Mouse (Mus musculus): ENCODE results near the gene Relch. TPM values are rescaled to one million over a fixed set of nuclear protein-coding genes. Genes with fewer than 3 reads are reported as not detected.
"Not testable (repeated sequence)": the region's sequence is repeated elsewhere in the genome, so short reads cannot be mapped to it uniquely, and the experiment has no call there.

Relch gene
- total RNA-seq (2015) (55.3 and 63.4 TPM in 2 replicates), total RNA-seq (2017) (38.2 and 44.2 TPM in 2 replicates)

DNA sequence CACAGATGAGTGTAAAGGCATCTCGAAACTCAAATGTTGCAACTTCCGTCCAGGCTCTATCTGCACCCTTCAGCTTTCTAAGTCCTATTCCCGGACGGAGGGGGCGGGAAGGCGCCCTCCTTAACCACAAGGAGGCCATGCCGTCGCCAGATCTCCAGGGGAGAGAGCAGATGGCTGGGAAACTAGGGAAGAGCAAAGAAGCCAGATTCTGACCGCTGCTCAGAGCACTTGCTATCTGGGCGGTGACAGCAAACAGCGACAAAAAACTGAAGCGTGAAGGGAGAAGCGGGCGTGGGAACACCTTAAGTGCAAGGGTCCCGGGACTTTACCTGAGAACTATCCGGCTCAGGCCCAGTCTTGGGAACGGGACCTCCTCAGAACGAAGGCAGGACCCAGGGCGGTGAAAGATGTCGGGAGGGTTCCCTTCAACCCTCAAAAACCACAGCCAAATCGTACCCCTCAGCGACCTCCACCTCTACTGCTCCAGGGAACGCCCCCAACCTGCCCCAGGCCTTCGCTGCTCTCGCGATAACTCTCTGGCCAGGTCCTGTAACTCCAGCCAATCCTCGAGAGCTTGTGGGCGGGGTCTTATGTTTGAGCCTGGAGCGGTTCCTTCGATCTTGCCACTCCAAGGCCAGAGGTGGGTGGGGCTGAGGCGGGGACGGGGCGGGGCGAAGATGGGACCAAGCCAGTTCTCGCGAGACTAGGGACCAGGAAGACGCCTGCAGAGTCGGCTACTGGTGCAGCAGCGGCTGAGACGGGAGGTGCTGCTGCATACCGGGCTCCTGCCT, at the start of gene Relch, which contains the start of gene Pign:
Relch (plus strand) TSS at position 691 of the 791 bp plus-strand sequence.
Pign (minus strand) TSS at position 507 of the 791 bp plus-strand sequence.
- peak; percentile 87 for ATAC-seq (replicated peaks; ENCODE audit: poor library complexity)

DNA sequence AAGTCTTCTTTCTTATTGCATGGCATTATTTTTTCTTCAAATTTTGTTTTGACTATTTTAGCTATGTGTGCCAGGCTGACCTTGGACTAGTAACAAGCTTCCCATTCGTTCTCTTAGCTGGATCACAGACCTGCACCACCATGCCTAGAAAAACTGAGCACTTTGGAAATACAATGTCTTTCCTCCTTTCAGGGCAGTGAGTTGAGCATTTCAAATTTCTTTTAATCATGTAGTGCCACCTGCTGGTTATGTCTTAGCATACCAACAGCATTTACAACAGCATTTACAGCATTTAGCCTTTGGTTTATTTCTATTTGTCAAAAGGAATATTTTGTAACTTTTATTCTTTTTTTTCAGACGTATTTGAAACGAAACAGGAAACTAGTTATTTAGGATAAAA, 33.2 kb upstream of the Relch start:
- ATAC-seq (replicated peaks; ENCODE audit: poor library complexity): peak; percentile 90

GRCm38 (mm10) chr1:105644093-105644492, 19.6 kb upstream of the Relch start:
- ATAC-seq (replicated peaks; ENCODE audit: poor library complexity): no peak

DNA sequence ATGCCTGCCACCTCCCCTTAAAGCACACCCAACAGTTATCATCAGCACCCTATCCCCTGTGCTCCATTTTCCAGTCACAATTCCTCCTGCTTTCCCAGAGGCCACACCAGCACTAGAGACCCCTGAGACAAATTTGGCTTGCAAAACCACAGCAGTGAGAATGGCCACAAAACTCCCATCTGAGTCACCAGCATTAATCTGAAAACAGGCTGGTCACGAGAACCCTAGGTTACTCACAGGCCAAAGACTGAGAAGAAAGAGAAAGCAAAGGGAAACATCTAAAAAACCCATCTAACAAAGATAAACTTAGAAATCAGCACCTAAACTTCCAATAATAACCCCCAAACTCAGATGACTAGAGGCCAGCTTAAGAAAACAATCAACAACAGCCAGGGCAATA, 13.0 kb upstream of the Relch start:
- no peak for ATAC-seq (replicated peaks; ENCODE audit: poor library complexity)

- ATAC-seq (replicated peaks; ENCODE audit: poor library complexity): no peak
Observed at GRCm38 (mm10) chr1:105653981-105654380, 9.7 kb upstream of the Relch start.

GRCm38 (mm10) chr1:105660015-105660414, 3.6 kb upstream of the Relch start:
- peak; percentile 33; the same call in 1 of the 2 replicates for ATAC-seq (replicated peaks; ENCODE audit: poor library complexity)

DNA sequence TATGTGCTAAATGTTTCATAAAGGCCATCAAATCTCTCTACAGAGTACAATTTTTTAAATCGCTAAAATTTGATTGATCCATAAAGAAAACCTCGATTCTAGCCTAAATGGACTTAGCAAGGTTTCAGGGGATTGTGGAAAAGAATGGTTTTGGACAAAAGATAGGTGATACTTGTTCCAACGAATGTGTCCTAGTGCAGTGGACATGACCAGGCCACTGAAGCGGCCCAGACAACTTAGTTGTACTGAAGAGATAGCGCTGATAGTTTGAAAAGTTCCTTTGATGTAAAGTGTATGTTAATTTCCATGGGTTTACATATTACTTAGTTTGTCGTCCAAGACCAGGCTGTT, 866 bp upstream of the Relch start:
- ATAC-seq (replicated peaks; ENCODE audit: poor library complexity): no peak

- 0 out of 2 replicates have a peak, but pooled peaks have one; percentile 2 for ATAC-seq (replicated peaks; ENCODE audit: poor library complexity)
Observed at GRCm38 (mm10) chr1:105663962-105664812, 526 bp downstream of the Relch start.

GRCm38 (mm10) chr1:105669700-105670099, 6.0 kb downstream of the Relch start:
- ATAC-seq (replicated peaks; ENCODE audit: poor library complexity): no peak

DNA sequence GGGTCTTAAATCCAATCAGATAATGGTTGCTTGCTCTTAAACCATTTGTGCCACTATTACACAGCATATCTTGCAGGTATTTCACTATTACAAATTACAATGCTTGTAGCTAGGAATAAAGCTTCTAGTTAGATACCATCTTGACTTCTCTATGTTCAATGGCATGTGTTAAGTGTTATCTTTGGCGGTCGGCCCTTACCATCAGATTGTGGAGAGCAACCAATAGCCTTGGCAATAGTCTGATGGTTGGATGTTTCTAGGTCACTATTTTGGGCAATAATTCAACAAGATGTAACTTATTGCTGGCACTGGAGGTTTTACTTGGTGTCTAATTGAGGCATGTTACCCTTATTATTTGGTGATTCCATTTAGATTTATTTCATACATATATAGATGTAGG, 11.1 kb downstream of the Relch start:
- ATAC-seq (replicated peaks; ENCODE audit: poor library complexity): no peak

GRCm38 (mm10) chr1:105680587-105680986, 16.9 kb downstream of the Relch start:
- peak; percentile 99 for ATAC-seq (replicated peaks; ENCODE audit: poor library complexity)

- ATAC-seq (replicated peaks; ENCODE audit: poor library complexity): no peak
Observed at GRCm38 (mm10) chr1:105685501-105685900, 21.8 kb downstream of the Relch start.

DNA sequence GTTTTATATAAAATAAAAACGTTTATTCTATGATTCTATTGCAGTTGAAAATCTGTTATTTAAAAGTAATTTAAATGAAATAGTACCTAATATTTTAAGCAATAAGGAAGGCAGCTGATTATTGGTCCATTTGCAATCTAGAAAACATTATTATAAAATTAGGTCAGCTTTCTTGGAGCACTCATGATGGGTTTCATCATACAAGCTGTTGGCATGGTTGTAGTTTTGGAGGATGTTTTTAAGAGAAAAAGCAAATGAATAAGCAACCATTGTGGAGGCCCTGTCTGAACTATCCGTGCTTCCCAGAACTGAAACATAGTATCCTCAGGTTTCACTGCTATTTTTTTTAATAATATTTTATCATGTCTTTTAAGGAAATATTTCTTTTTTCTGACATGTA, 31.9 kb downstream of the Relch start:
- ATAC-seq (replicated peaks; ENCODE audit: poor library complexity): no peak

GRCm38 (mm10) chr1:105700984-105701530, 37.4 kb downstream of the Relch start:
- ATAC-seq (replicated peaks; ENCODE audit: poor library complexity): no peak

- no peak for ATAC-seq (replicated peaks; ENCODE audit: poor library complexity)
Observed at GRCm38 (mm10) chr1:105709415-105709814, 45.8 kb downstream of the Relch start.

DNA sequence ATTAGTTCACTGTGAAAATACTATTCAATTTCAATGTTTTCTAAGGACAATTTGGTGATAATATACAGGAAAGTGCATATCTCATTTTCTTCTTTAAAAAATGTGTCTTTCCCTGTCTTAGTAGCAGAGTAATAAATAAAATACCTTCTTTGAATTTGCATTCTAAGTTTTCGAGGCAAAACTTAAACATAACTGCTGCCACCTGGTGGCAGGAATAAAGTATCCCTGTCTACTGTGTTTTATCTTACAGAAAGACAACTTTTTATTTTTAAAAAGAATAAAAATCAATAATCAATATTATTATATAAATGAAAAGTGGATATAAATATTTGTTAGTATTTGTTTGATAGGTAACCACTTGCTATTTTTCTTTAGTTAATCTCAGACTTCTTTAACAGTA, 47.6 kb downstream of the Relch start:
- ATAC-seq (replicated peaks; ENCODE audit: poor library complexity): 0 out of 2 replicates have a peak, but pooled peaks have one; percentile 50

- no peak for ATAC-seq (replicated peaks; ENCODE audit: poor library complexity)
Observed at GRCm38 (mm10) chr1:105712822-105713221, 49.2 kb downstream of the Relch start.

DNA sequence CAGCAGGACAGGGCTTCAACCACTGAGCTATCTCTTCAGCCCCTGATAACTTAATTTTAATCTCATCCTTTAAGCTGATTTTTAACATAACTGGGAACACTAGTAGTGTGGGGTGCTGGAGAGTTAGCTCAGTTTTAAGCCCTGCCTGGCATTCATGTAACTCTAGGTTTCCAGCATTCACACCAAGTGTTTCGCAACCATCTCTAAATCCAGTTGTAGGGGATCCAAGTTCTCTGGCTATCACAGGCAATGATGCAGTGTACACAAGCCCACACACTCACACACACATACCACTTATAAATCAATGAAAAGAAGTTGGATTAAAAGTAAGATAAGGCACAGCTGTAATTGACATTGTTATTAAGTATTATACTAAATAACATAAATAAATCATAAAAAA, 54.7 kb downstream of the Relch start:
- no peak for ATAC-seq (replicated peaks; ENCODE audit: poor library complexity)

DNA sequence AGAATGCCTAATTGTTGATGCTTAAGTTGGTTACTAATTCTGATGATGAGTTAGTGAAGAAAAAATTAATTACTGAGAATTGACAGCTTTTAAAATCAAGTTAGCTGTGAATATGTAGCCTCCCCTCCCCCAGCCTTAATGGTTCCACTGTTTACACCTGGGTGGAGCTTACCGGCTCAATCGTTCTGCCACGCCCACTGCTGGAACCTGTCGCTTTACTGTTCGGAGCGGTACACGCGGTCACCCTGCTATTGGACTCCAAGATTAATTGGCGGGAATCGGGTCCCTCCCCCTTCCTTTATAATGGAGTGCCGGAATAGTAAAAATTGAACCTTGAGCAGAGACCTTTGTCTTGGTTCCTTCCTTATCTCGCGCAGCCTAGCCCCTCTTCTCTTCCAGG, 65.6 kb downstream of the Relch start:
- ATAC-seq (replicated peaks; ENCODE audit: poor library complexity): not testable (repeated sequence)

- peak; percentile 92 for ATAC-seq (replicated peaks; ENCODE audit: poor library complexity)
Observed at GRCm38 (mm10) chr1:105735318-105735717, 71.7 kb downstream of the Relch start.

- ATAC-seq (replicated peaks; ENCODE audit: poor library complexity): no peak
Observed at GRCm38 (mm10) chr1:105738334-105738733, 74.7 kb downstream of the Relch start.

Data from megakaryocyte progenitor cell, adult 5-6 weeks (primary cell).